Mouse (Mus musculus): ENCODE measurements at regions not wholly inside any gene's neighbourhood (a gene's known extent, or its start where the extent isn't known, plus 50 kb on each side); places are given as distances from the start of the nearest gene placed in this dataset.

- TF ChIP-seq CTCF (IDR thresholded peaks at IDR 0.05; ENCODE audit: borderline replicate concordance, insufficient read depth, low read length) (no peak), POLR2A (IDR thresholded peaks at IDR 0.05; ENCODE audit: low read depth, low read length) (no peak)
Observed at GRCm38 (mm10) chr7:135794238-135794637, 78.1 kb upstream of the Mki67 start.

All from embryonic fibroblast, embryonic 13.5 days (primary cell).